Mouse (Mus musculus) embryonic stem cell, embryonic (primary cell): Measurements from ENCODE around the gene Fam149b.
"Not testable (repeated sequence)": the region's sequence is repeated elsewhere in the genome, so short reads cannot be mapped to it uniquely, and the experiment has no call there.

Experiments used
- CTCF ChIA-PET, 4 experiments: fragments of 300-600 bp in 2 of 4; fragments of 350-600 bp in 2 of 4; sonication (Branson Sonifier 250); formaldehyde crosslinking; loops; one replicate each; lab custom pipeline; 2022; ENCODE audit warnings: inconsistent platforms in 2 of 4; lab: Charles Lee
- POLR2A ChIA-PET, 4 experiments: fragments of 300-600 bp in 2 of 4; fragments of 350-600 bp in 2 of 4; sonication (Branson Sonifier 250); formaldehyde crosslinking; loops; one replicate each; lab custom pipeline; 2022; ENCODE audit warnings: antibody characterized with exemption in 4 of 4, inconsistent platforms in 1 of 4; lab: Charles Lee

Gene Fam149b

DNA sequence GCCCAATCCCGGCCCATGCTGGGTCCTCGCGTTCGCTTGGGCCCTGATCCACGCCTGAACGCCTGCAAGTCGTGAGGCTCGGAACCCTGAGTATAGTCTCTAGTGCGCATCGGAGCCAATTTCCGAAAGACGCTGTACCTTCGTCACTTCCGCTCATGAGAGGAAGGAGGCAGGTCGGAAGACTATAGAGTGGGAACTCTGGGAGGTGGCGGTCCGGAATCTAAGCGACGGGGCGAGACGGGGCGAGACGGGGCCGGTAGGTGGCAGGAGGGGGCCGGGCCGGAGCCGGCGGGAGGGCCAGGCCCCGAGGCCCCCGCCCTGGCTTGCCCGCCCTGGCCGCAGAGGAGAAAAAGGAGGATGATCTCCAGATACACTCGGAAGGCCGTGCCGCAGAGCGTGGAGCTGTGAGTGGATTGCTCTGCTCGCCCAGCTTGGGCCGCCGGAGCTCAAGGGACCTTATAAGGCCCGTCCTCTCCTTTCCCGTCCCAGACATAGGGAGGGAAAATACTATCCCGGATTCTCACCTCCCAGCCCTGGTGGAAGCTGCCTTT lies at the start of gene Fam149b, which contains the start of gene Ecd:
Fam149b (plus strand) TSS at position 172 of the 551 bp plus-strand sequence.
Ecd (minus strand) TSS at position 131 of the 551 bp plus-strand sequence.
- POLR2A ChIA-PET, result interaction anchor here in 3 of 4 experiments (0.7 to 4.7 kb wide), 57 partner anchors 8 to 597 kb away, joined by 3 to 40 read pairs (median 4); partner anchors contain the start of genes Dnajc9 (in 2 of the 3), Mrps16 (in 2 of the 3), Anxa7 (in 1 of the 3) and Cfap70 (in 1 of the 3)
- CTCF ChIA-PET, result interaction anchor here (0.6 to 2.1 kb wide), 10 partner anchors 8 to 701 kb away, joined by 3 to 11 read pairs (median 3); no protein-coding TSS in a partner anchor

GRCm38 (mm10) chr14:20305085-20305484 lies 42.9 kb upstream of the Fam149b start:
- POLR2A ChIA-PET, result interaction anchor here in 2 of 4 experiments (0.6 to 0.7 kb wide), 4 partner anchors 32 to 447 kb away, joined by 3 to 4 read pairs (median 3); no protein-coding TSS in a partner anchor
- CTCF ChIA-PET, result not testable (repeated sequence)

GRCm38 (mm10) chr14:20315137-20315536 lies 32.8 kb upstream of the Fam149b start:
- CTCF ChIA-PET, result interaction anchor here in 2 of 4 experiments (1.5 to 2.8 kb wide), 2 partner anchors 13 kb away, joined by 4 to 9 read pairs; no protein-coding TSS in a partner anchor
- POLR2A ChIA-PET, result interaction anchor here in 1 of 4 experiments (1.1 to 1.4 kb wide), 2 partner anchors 9 to 23 kb away, joined by 4 read pairs; no protein-coding TSS in a partner anchor

DNA sequence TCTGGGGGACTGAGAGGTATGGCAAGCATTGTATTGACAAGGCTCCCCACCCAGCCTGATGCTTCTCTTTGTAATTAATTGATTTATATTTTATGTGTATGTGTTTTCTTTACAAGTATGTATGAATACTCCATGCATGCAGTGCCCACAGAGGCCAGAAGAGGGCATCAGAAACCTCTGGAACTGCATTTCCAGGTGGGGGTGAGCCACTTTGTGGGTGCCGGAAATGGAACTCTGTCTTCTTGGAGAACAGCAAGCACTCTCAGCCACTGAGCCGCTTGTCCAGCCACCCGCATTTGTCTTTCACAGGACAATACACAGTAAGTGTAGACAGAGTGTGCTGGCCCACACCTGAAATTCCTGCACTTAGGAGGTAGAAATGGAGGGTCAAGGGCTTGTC lies 28.5 kb upstream of the Fam149b start:
- POLR2A ChIA-PET, result interaction anchor here in 2 of 4 experiments (0.5 to 1.6 kb wide), 6 partner anchors 9 to 205 kb away, joined by 3 to 9 read pairs (median 3); no protein-coding TSS in a partner anchor
- CTCF ChIA-PET, result interaction anchor here (0.7 to 2.1 kb wide), 9 partner anchors 9 to 286 kb away, joined by 3 to 19 read pairs (median 4); no protein-coding TSS in a partner anchor

DNA sequence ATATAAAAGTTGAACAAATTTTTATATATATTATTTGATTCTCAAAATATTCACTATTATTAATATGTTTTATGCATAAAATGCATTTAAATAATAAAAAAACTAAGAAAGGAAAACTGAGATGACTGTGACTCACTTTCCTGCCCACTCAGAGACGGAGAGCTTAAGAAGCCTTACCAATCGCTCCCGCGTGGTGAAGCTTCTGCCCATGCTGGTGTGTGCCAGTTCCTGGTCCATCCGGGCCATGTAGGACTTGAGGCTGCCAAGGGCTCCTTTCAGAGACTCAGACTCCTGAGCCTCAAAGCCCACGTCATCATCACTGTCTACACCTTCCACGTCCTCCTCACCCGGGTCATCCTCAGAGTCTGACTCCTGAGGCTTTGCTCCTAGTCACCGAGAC lies 23.8 kb upstream of the Fam149b start:
- CTCF ChIA-PET, result interaction anchor here in 1 of 4 experiments (0.6 kb wide), 1 partner anchor 12 kb away, joined by 3 read pairs; no protein-coding TSS in a partner anchor
- POLR2A ChIA-PET, result interaction anchor here in 1 of 4 experiments (1.2 to 1.9 kb wide), 2 partner anchors 10 to 23 kb away, joined by 4 read pairs; no protein-coding TSS in a partner anchor

DNA sequence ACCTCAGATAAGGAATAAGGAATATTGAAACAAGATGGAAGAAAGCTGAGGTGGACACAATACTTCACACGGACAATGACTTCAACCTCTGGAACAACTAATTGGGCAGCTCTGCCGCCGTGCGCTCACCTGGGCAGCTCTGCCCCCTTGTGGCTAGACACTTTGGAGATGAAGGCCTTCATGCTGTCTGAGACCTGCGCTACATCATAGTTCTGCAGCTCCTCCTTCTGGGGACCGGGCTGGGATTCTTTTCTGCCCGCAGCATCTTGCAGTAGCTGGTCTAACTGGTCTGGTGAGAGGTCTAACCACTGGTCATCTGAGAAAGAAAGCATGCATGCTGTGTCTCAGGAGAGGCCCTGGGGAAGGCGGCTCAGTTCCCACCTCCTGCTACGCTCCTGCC lies 19.5 kb upstream of the Fam149b start:
- POLR2A ChIA-PET, result interaction anchor here in 3 of 4 experiments (0.6 to 6.3 kb wide), 16 partner anchors 10 to 251 kb away, joined by 3 to 46 read pairs (median 4); partner anchors contain the start of genes Ecd (in 1 of the 3) and Mrps16 (in 1 of the 3)
- CTCF ChIA-PET, result interaction anchor here (0.5 to 2.7 kb wide), 34 partner anchors 8 to 533 kb away, joined by 3 to 24 read pairs (median 4); partner anchors contain the start of genes Cfap70 (in 1 of the 4), Ecd (in 1 of the 4), Fam149b (in 1 of the 4) and Sec24c (in 1 of the 4)

DNA sequence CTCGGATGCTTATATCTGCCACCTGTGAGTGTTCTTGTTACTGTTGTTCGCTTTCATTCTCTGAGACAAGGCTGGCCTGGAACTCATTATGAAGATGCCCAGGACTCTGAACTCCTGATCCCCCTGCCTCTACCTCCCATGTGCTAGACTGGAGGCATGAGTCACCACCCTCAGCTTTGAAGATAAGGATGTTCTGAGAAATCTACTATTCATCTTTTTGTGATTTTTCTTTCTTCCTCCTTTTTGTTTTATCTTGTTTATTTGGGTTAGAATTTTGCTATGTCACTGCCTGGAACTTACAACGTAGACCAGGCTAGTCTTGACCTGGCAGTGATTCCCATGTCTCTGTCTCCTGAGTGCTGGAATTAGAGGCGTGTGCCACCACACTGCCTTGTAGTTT lies 16.6 kb upstream of the Fam149b start:
- CTCF ChIA-PET, result interaction anchor here in 2 of 4 experiments (0.5 to 1.0 kb wide), 2 partner anchors 9 to 639 kb away, joined by 3 to 4 read pairs; no protein-coding TSS in a partner anchor
- POLR2A ChIA-PET, result interaction anchor here in 3 of 4 experiments (0.5 to 6.3 kb wide), 4 partner anchors 8 to 17 kb away, joined by 3 to 46 read pairs (median 6); no protein-coding TSS in a partner anchor

GRCm38 (mm10) chr14:20339415-20339814 lies 8.5 kb upstream of the Fam149b start:
- ChIA-PET CTCF (interaction anchor here in 3 of 4 experiments (0.9 to 2.3 kb wide), 12 partner anchors 9 to 322 kb away, joined by 3 to 12 read pairs (median 6); partner anchors contain the start of genes Ecd (in 1 of the 3), Fam149b (in 1 of the 3) and Nudt13 (in 1 of the 3)), POLR2A (interaction anchor here in 2 of 4 experiments (0.7 to 4.9 kb wide), 12 partner anchors 9 to 212 kb away, joined by 3 to 46 read pairs (median 6); partner anchors contain the start of genes Ecd (in 2 of the 2), Fam149b (in 2 of the 2) and Anxa7 (in 1 of the 2))

GRCm38 (mm10) chr14:20340149-20340548 lies 7.8 kb upstream of the Fam149b start:
- ChIA-PET CTCF (interaction anchor here (0.5 to 2.3 kb wide), 39 partner anchors 8 to 673 kb away, joined by 3 to 12 read pairs (median 4); partner anchors contain the start of genes Anxa7 (in 1 of the 4), Dnajc9 (in 1 of the 4), Ecd (in 1 of the 4) and Fam149b (in 1 of the 4)), POLR2A (interaction anchor here in 3 of 4 experiments (0.6 to 4.9 kb wide), 30 partner anchors 8 to 589 kb away, joined by 3 to 46 read pairs (median 4); partner anchors contain the start of genes Ecd (in 2 of the 3), Fam149b (in 2 of the 3), Anxa7 (in 1 of the 3) and Cfap70 (in 1 of the 3))

DNA sequence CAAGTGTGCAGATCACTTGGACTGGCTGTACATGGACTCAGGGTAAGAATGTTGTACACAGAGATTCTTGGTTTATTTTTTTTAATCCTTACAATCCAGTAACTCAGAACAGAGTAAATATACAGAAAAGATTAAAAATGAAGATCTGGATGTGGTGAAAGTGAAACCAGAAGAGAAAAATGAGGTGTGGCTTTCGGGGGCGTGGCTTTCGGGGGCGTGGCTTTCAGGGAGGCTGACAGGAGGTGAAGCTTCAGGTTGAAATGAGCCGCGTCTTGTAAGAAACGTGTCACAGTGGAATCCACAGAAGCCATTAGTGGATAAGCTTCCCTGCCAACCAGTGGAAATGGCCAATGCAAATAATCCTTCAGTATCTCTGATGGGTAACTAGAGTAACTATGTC lies 7.1 kb upstream of the Fam149b start:
- CTCF ChIA-PET, result interaction anchor here in 3 of 4 experiments (0.5 to 2.3 kb wide), 30 partner anchors 8 to 567 kb away, joined by 3 to 12 read pairs (median 4); partner anchors contain the start of genes Anxa7 (in 1 of the 3), Ecd (in 1 of the 3), Fam149b (in 1 of the 3) and Nudt13 (in 1 of the 3)
- POLR2A ChIA-PET, result interaction anchor here in 3 of 4 experiments (0.6 to 4.9 kb wide), 25 partner anchors 7 to 588 kb away, joined by 3 to 46 read pairs (median 5); partner anchors contain the start of genes Ecd (in 2 of the 3), Fam149b (in 2 of the 3), Anxa7 (in 1 of the 3) and Cfap70 (in 1 of the 3)

DNA sequence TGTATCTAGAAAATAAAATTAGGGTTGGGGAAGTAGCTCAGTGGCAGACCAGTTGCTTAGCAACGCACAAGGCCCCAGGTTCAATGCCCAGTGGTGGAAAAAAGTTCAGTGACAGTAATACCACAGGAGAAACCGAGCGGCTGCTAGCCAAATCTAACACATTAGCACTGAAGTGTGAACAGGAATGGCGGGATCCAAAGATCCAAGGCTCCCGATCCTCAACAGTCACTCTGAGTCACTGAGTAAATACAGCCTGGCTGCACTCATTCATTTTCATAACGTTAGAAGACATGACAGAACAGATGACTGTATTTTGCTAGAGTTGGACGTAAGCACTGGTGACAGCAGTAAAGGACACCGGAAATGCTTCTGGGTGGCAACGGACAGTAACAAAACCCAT lies 2.1 kb upstream of the Fam149b start:
- ChIA-PET CTCF (no interaction called here), POLR2A (interaction anchor here in 2 of 4 experiments (1.0 to 2.5 kb wide), 8 partner anchors 9 to 328 kb away, joined by 3 to 6 read pairs (median 3); partner anchors contain the start of genes Ppp3cb (in 1 of the 2) and Sec24c (in 1 of the 2))

- CTCF ChIA-PET, result interaction anchor here in 2 of 4 experiments (1.0 to 2.1 kb wide), 4 partner anchors 8 to 40 kb away, joined by 3 to 11 read pairs (median 8); no protein-coding TSS in a partner anchor
- POLR2A ChIA-PET, result interaction anchor here in 3 of 4 experiments (0.7 to 4.7 kb wide), 44 partner anchors 7 to 597 kb away, joined by 3 to 40 read pairs (median 4); partner anchors contain the start of genes Dnajc9 (in 2 of the 3), Mrps16 (in 2 of the 3), Anxa7 (in 1 of the 3) and Nid2 (in 1 of the 3)
Observed at GRCm38 (mm10) chr14:20347441-20347990, 446 bp upstream of the Fam149b start.

DNA sequence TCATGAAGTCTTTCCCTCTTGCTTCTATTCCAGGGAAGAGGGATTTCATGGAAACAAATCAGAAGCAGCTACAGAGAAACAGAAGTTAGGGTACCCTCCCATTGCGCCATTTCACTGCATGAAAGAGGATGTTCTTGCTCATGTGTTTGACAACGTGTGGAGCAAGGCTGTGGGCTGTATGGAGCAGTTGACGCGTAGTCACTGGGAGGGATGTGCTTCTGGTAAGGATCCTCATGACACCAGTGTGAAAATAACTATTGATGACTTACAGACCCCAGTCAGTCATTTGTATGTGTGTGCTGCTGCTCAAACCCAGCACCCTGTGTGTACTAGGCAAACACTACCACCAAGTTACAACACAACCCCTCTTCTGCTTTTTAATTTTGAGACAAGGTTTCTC lies 15.3 kb downstream of the Fam149b start:
- POLR2A ChIA-PET, result interaction anchor here in 2 of 4 experiments (0.6 to 1.1 kb wide), 3 partner anchors 25 to 1039 kb away, joined by 3 to 4 read pairs (median 3); partner anchors contain the start of gene Dnajc9 (in 1 of the 2)
- CTCF ChIA-PET, result no interaction called here

DNA sequence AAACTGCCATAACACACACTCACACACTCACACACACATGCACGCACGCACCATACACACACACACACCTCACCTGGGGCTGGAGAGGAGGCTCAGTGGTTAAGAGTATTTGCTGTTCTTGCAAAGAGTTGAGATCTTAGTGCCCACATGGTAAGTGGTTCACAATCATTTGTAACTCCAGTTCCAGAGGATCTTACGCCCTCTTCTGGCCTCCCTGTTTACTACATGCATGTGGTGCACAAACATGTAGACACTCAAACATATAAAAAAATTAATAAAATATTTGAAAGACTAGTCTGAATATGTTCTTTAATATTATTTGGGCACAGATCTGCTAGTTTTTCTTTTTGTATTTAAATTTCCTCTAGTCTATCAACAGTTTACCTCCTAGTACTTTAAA lies 20.3 kb downstream of the Fam149b start:
- ChIA-PET POLR2A (interaction anchor here in 1 of 4 experiments (0.9 to 1.7 kb wide), 3 partner anchors 11 to 21 kb away, joined by 4 to 5 read pairs (median 4); no protein-coding TSS in a partner anchor), CTCF (interaction anchor here in 2 of 4 experiments (0.5 to 0.6 kb wide), 2 partner anchors 9 to 517 kb away, joined by 3 to 4 read pairs; no protein-coding TSS in a partner anchor)

- POLR2A ChIA-PET, result interaction anchor here in 2 of 4 experiments (0.8 to 1.5 kb wide), 4 partner anchors 9 to 558 kb away, joined by 3 to 7 read pairs (median 4); partner anchors contain the start of genes Fam149b (in 1 of the 2) and Vcl (in 1 of the 2)
- CTCF ChIA-PET, result interaction anchor here (0.6 to 1.0 kb wide), 5 partner anchors 9 to 287 kb away, joined by 3 to 5 read pairs (median 3); no protein-coding TSS in a partner anchor
Observed at GRCm38 (mm10) chr14:20370798-20371197, 22.8 kb downstream of the Fam149b start.

GRCm38 (mm10) chr14:20371854-20372253 lies 23.9 kb downstream of the Fam149b start:
- CTCF ChIA-PET, result interaction anchor here in 2 of 4 experiments (0.9 to 1.0 kb wide), 2 partner anchors 23 to 286 kb away, joined by 3 read pairs; no protein-coding TSS in a partner anchor

More at GRCm38 (mm10) chr14:20371854-20372253, 23.9 kb downstream of the Fam149b start:
- POLR2A ChIA-PET, result interaction anchor here in 3 of 4 experiments (0.7 to 2.5 kb wide), 11 partner anchors 10 to 268 kb away, joined by 3 to 14 read pairs (median 4); partner anchors contain the start of genes Dnajc9 (in 1 of the 3), Mrps16 (in 1 of the 3) and Usp54 (in 1 of the 3)
